Mouse (Mus musculus) liver, embryonic 14.5 days (tissue): ENCODE measurements around the gene Capza1. TPM values are rescaled to one million over a fixed set of nuclear protein-coding genes. Genes with fewer than 3 reads are reported as not detected.
A peak's percentile ranks its signal among the peaks of the same experiment; 100 is the strongest.

ENCODE experiments used
- ATAC-seq: fragments of 200-750 bp; cut with Nextera tagmentation; 2 replicates; pipeline ENCODE4 v1.8.0; 2017; ENCODE audit warnings: moderate number of reproducible peaks, mild to moderate bottlenecking, moderate library complexity; ENCODE audit not compliant: insufficient read depth
- DNase-seq, 3 experiments: peaks; one replicate each; pipeline ENCODE4 v3.0.0-alpha.2; 2012 to 2013; ENCODE audit warnings: low read depth in 3 of 3, low spot score in 3 of 3
- H3K27ac ChIP-seq: fragments of 300-500 bp; sonication (generic); 2 replicates; pipeline ENCODE4 v1.5.1; 2014; ENCODE audit warnings: moderate library complexity, mild to moderate bottlenecking, control low read depth, inconsistent platforms
- H3K27me3 ChIP-seq: fragments of 300-500 bp; sonication (generic); 2 replicates; pipeline ENCODE4 v1.6.1; 2014; ENCODE audit warnings: mild to moderate bottlenecking, low read length, moderate library complexity; ENCODE audit not compliant: control insufficient read depth, insufficient read depth
- H3K36me3 ChIP-seq: fragments of 300-500 bp; sonication (generic); replicated peaks from 2 replicates; pipeline ENCODE4 v1.6.1; 2014; ENCODE audit warnings: low read depth; ENCODE audit not compliant: control insufficient read depth, insufficient read depth
- H3K4me1 ChIP-seq, 2 experiments: fragments of 200-500 bp in 1 of 2; fragments of 300-500 bp in 1 of 2; sonication (generic) in 1 of 2; replicated peaks; 2 replicates each; pipeline ENCODE4 v1.6.1; 2012 to 2014; ENCODE audit warnings: antibody characterized with exemption in 1 of 2, inconsistent platforms in 1 of 2, low read length in 1 of 2; ENCODE audit not compliant: control insufficient read depth in 2 of 2, insufficient read depth in 2 of 2
- H3K4me2 ChIP-seq: fragments of 300-500 bp; sonication (generic); 2 replicates; pipeline ENCODE4 v1.6.1; 2014; ENCODE audit warnings: low read depth, mild to moderate bottlenecking, control low read depth, moderate library complexity
- H3K4me3 ChIP-seq, 2 experiments: fragments of 200-500 bp in 1 of 2; fragments of 300-500 bp in 1 of 2; sonication (generic) in 1 of 2; 2 replicates each; pipeline ENCODE4 v1.5.1; 2012 to 2014; ENCODE audit warnings: low read depth in 2 of 2, low read length in 2 of 2, mild to moderate bottlenecking in 2 of 2, control low read depth in 1 of 2, inconsistent platforms in 1 of 2, moderate library complexity in 1 of 2; ENCODE audit not compliant: insufficient read depth in 1 of 2
- H3K9ac ChIP-seq: fragments of 300-500 bp; sonication (generic); replicated peaks from 2 replicates; pipeline ENCODE4 v1.6.1; 2014; ENCODE audit warnings: mild to moderate bottlenecking, control low read depth, moderate library complexity
- H3K9me3 ChIP-seq: fragments of 300-500 bp; sonication (generic); 2 replicates; pipeline ENCODE4 v1.6.1; 2016; ENCODE audit warnings: low read length, mixed read lengths; ENCODE audit not compliant: control insufficient read depth
- CTCF ChIP-seq: IDR thresholded peaks from 2 replicates; pipeline ENCODE4 v1.5.1; 2016; ENCODE audit warnings: antibody characterized with exemption, low read depth, control low read depth
- EP300 ChIP-seq: IDR thresholded peaks from 2 replicates; pipeline ENCODE4 v1.6.1; 2016; ENCODE audit warnings: antibody characterized with exemption, low read depth
- WGBS: fragments of 180-500 bp; shearing (Covaris S2); extraction: QIAGEN DNeasy Blood & Tissue Kit; methylation state at CpG from one replicate; pipeline ENCODE4 v1.1.7; 2014; ENCODE audit not compliant: insufficient replicate concordance; 5-methylcytosine and 5-hydroxymethylcytosine counted together
- polyA plus RNA-seq, 2 experiments: library from polyadenylated mRNA; depleted of rRNA in 1 of 2; stranded (reverse) in 1 of 2; unstranded in 1 of 2; fragments of >200 nt; fragmentation: Nextera tagmentation in 1 of 2; extraction: Ambion mirVana in 1 of 2; gene quantifications; 2 replicates each; pipeline versions ENCODE4 v1.2.1 to v1.2.3; 2012 to 2014

Capza1 gene
- polyA plus RNA-seq, 2 experiments, result 30.4 to 84.0 TPM

DNA sequence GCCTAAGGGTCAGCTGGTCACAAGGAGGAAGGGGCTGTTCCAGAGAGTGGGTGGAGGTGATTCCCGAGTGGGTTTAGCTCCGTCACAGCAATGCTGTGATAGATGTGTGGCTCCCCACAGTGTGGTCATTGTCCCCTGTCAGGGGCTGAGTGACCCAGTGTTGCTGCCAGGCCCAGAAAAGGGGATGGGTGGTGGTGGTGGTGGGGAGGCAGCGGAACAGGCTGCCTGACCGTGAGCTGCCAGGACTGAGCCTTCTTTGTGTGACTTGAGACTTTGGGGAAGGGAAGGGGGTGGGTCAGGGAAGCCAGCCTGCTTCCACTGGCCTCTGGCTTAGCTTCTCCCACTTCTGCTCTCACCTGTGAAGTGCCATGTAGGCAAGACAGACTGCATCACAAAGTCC lies 73.3 kb downstream of the Capza1 start:
- H3K9ac ChIP-seq, result no peak overlapping the region
- WGBS, result 35% methylated on average over 4 of the region's 4 CpGs
- no peak overlapping the region for H3K4me3 ChIP-seq
- DNase-seq (no peak), ATAC-seq (no peak)
- H3K27me3 ChIP-seq, result peaks cover 21% of the 10 kb centered on the region
- no peak overlapping the region for H3K4me2 ChIP-seq
- H3K36me3 ChIP-seq, result no peaks in the 10 kb centered on the region
- TF ChIP-seq EP300 (no peak), CTCF (no peak)
- H3K4me1 ChIP-seq, result peaks cover 0 to 10% of the 10 kb centered on the region in 2 experiments; a peak in 2 of 4 replicates
- H3K27ac ChIP-seq, result no peak overlapping the region
- H3K9me3 ChIP-seq, result no peaks in the 10 kb centered on the region

- Histone ChIP-seq H3K4me1 (peaks cover 0 to 10% of the 10 kb centered on the region in 2 experiments; a peak in 2 of 4 replicates), H3K4me3 (peak overlapping the region in 1 of 2 experiments; percentile 56; a peak in 1 of 4 replicates), H3K4me2 (peak overlapping the region; percentile 63), H3K27ac (no peak overlapping the region), H3K9ac (no peak overlapping the region), H3K9me3 (no peaks in the 10 kb centered on the region), H3K27me3 (peaks cover 21% of the 10 kb centered on the region), H3K36me3 (no peaks in the 10 kb centered on the region)
- no peak for DNase-seq
- WGBS, result 39% methylated on average over 6 of the region's 6 CpGs
- ATAC-seq, result no peak
- TF ChIP-seq CTCF, result no peak
Observed at GRCm38 (mm10) chr3:104790401-104790937, 73.8 kb downstream of the Capza1 start.

DNA sequence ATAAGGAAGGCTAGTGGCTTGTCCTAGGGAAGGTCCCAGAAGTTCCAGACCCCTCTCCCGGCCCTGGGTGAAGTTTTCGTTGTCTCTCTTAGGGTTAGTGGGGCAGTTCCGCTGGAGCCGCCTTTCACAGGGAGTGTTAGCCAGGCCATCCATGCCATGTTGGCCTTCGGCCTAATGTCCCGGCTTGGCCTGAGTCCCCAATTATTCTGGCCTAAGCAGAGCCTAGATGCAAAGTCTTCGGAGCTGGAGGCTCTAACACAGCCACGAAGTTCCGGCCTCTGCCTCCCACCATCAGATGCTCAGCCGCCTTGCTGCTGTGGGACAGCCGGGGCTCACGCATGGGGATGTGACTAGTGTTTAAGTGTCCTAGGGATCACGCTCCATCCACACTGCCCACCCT lies 74.5 kb downstream of the Capza1 start:
- WGBS, result 62% methylated on average over 13 of the region's 13 CpGs
- Histone ChIP-seq H3K27ac (no peak overlapping the region), H3K27me3 (peaks cover 21% of the 10 kb centered on the region), H3K4me1 (peaks cover 0 to 10% of the 10 kb centered on the region in 2 experiments; a peak in 2 of 4 replicates), H3K4me3 (peak overlapping the region; percentile 25 to 56; a peak in 3 of 4 replicates), H3K9ac (no peak overlapping the region), H3K4me2 (peak overlapping the region; percentile 63), H3K9me3 (no peaks in the 10 kb centered on the region), H3K36me3 (no peaks in the 10 kb centered on the region)
- TF ChIP-seq EP300 (no peak), CTCF (no peak)
- DNase-seq (no peak), ATAC-seq (no peak)

GRCm38 (mm10) chr3:104789312-104789605 lies 75.0 kb downstream of the Capza1 start:
- TF ChIP-seq CTCF (no peak), EP300 (no peak)
- ATAC-seq, result peak; percentile 4; the same call in 1 of the 2 replicates
- WGBS, result 16% methylated on average over 10 of the region's 10 CpGs
- no peaks in the 10 kb centered on the region for H3K9me3 ChIP-seq
- no peak overlapping the region; the same call in 1 of the 2 replicates for H3K9ac ChIP-seq
- no peak for DNase-seq
- peaks cover 0 to 10% of the 10 kb centered on the region in 2 experiments; a peak in 2 of 4 replicates for H3K4me1 ChIP-seq
- peaks cover 21% of the 10 kb centered on the region for H3K27me3 ChIP-seq
- H3K36me3 ChIP-seq, result no peaks in the 10 kb centered on the region
- H3K4me2 ChIP-seq, result peak overlapping the region; percentile 63
- no peak overlapping the region for H3K27ac ChIP-seq
- peak overlapping the region; percentile 54 to 56 for H3K4me3 ChIP-seq

DNA sequence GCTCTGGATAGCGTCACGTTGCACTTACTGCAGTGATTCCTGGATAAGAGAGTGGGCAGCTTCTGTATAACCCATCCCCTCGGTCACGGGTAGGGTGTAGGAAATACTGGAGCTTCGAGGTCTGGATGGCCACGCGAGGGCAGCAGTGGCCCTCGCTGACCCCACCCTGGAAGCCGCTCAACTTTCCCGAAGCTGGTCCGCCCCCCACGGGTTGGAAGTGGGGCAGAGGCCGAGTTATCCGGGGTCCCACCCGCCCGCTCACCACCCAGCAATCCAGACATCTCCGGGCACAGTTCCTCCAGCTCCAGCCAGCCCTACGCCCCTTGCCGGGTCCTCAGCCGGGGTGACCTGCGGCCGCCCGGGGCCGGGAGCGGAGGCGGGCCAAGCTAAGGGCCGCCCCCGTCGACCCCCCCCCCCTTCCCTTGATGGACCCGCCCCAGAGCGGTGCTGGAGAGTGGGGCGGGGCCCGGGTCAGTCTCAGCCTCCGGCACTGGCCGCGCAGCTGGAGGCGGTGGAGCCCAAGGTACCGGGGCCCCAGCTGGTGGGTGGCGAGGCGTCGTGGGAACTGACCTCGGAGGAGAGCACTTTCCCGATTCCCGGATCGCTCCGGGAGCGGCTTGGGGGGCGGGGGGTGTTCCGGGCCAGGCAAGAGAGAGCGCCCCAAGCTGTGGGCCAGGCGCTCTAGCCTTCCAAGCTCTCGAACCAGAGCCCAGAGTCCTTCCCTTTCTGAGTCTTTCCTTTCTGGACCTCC lies 75.6 kb downstream of the Capza1 start:
- no peaks in the 10 kb centered on the region for H3K36me3 ChIP-seq
- H3K9me3 ChIP-seq, result no peaks in the 10 kb centered on the region
- H3K27me3 ChIP-seq, result peaks cover 25% of the 10 kb centered on the region
- H3K9ac ChIP-seq, result no peak overlapping the region; the same call in 1 of the 2 replicates
- DNase-seq (no peak), ATAC-seq (peak; percentile 81)
- peak overlapping the region; percentile 63 for H3K4me2 ChIP-seq
- no peak overlapping the region for H3K27ac ChIP-seq
- H3K4me3 ChIP-seq, result peak overlapping the region; percentile 54 to 56
- WGBS, result 2% methylated on average over 41 of the region's 52 CpGs
- peaks cover 0 to 6% of the 10 kb centered on the region in 2 experiments; a peak in 2 of 4 replicates for H3K4me1 ChIP-seq
- TF ChIP-seq CTCF (peak; percentile 74), EP300 (no peak)
